Mouse (Mus musculus): ENCODE data around the gene Cd47. TPM values are rescaled to one million over a fixed set of nuclear protein-coding genes. Genes with fewer than 3 reads are reported as not detected.
A peak's percentile ranks its signal among the peaks of the same experiment; 100 is the strongest.

The Cd47 gene
- polyA plus RNA-seq, 1 experiment from 2014 or later = 96.3 TPM

DNA sequence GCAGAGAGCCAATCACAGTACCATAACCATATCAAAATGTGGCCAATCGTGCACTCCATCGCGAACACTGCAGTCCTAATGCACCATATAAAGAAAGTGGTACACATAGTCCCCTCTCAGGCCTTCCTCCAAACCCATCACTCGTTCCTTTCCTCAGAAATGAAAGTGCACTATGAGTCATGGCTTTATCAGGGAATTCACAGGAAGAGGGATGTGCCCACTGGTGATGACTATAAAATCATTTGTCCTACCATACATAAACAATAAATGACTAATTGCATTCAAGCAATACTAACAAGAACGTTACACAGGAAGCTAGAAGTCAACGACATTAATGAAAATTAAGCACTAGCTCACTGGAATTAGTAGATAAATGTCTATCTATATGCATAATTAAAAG is 121.3 kb downstream of the Cd47 start:
- H3K27ac ChIP-seq (ENCODE audit: low read depth) = no peak overlapping the region
- no peaks in the 10 kb centered on the region for H3K36me3 ChIP-seq (ENCODE audit: insufficient read depth)
- ATAC-seq (ENCODE audit: insufficient read depth) (no peak), DNase-seq (no peak)
- 67% methylated on average over 6 of the region's 6 CpGs for WGBS
- no peaks in the 10 kb centered on the region for H3K9me3 ChIP-seq (ENCODE audit: low read depth, low read length)
- no peak overlapping the region for H3K4me2 ChIP-seq
- TF ChIP-seq CTCF (IDR thresholded peaks at IDR 0.05; ENCODE audit: low read depth) = no peak
- H3K4me3 ChIP-seq (ENCODE audit: low read depth, low read length) = no peak overlapping the region
- no peaks in the 10 kb centered on the region for H3K4me1 ChIP-seq (ENCODE audit: insufficient read depth)
- no peaks in the 10 kb centered on the region for H3K27me3 ChIP-seq (ENCODE audit: insufficient read depth, low read length)
- no peak overlapping the region for H3K9ac ChIP-seq

- Histone ChIP-seq H3K4me3 (ENCODE audit: low read depth, low read length) (no peak overlapping the region), H3K9ac (no peak overlapping the region), H3K9me3 (ENCODE audit: low read depth, low read length) (no peaks in the 10 kb centered on the region), H3K4me1 (ENCODE audit: insufficient read depth) (no peaks in the 10 kb centered on the region), H3K27me3 (ENCODE audit: insufficient read depth, low read length) (no peaks in the 10 kb centered on the region), H3K4me2 (no peak overlapping the region), H3K27ac (ENCODE audit: low read depth) (no peak overlapping the region), H3K36me3 (ENCODE audit: insufficient read depth) (no peaks in the 10 kb centered on the region)
- no peak for ATAC-seq (ENCODE audit: insufficient read depth)
- no peak for TF ChIP-seq CTCF (IDR thresholded peaks at IDR 0.05; ENCODE audit: low read depth)
- no peak for DNase-seq
- 67% methylated on average over 11 of the region's 11 CpGs for WGBS
Observed at GRCm38 (mm10) chr16:49922098-49922497, 121.8 kb downstream of the Cd47 start.

- no peak for TF ChIP-seq CTCF (IDR thresholded peaks at IDR 0.05; ENCODE audit: low read depth)
- Histone ChIP-seq H3K27ac (ENCODE audit: low read depth) (no peak overlapping the region), H3K4me2 (no peak overlapping the region), H3K4me1 (ENCODE audit: insufficient read depth) (no peaks in the 10 kb centered on the region), H3K4me3 (ENCODE audit: low read depth, low read length) (no peak overlapping the region), H3K9me3 (ENCODE audit: low read depth, low read length) (no peaks in the 10 kb centered on the region), H3K9ac (no peak overlapping the region), H3K36me3 (ENCODE audit: insufficient read depth) (no peaks in the 10 kb centered on the region), H3K27me3 (ENCODE audit: insufficient read depth, low read length) (no peaks in the 10 kb centered on the region)
- 70% methylated on average over 9 of the region's 9 CpGs for WGBS
- ATAC-seq (ENCODE audit: insufficient read depth) (no peak; the same call in 1 of the 2 replicates), DNase-seq (peak; percentile 56)
Observed at GRCm38 (mm10) chr16:49923720-49924119, 123.4 kb downstream of the Cd47 start.

GRCm38 (mm10) chr16:49924941-49925340 is 124.6 kb downstream of the Cd47 start:
- DNase-seq = no peak
- WGBS = 69% methylated on average over 1 of the region's 1 CpGs
- no peaks in the 10 kb centered on the region for H3K9me3 ChIP-seq (ENCODE audit: low read depth, low read length)
- H3K36me3 ChIP-seq (ENCODE audit: insufficient read depth) = no peaks in the 10 kb centered on the region
- no peak overlapping the region for H3K9ac ChIP-seq
- no peak for ATAC-seq (ENCODE audit: insufficient read depth)
- H3K4me3 ChIP-seq (ENCODE audit: low read depth, low read length) = no peak overlapping the region
- TF ChIP-seq CTCF (IDR thresholded peaks at IDR 0.05; ENCODE audit: low read depth) = no peak
- H3K27ac ChIP-seq (ENCODE audit: low read depth) = no peak overlapping the region
- H3K4me2 ChIP-seq = no peak overlapping the region
- no peaks in the 10 kb centered on the region for H3K27me3 ChIP-seq (ENCODE audit: insufficient read depth, low read length)
- H3K4me1 ChIP-seq (ENCODE audit: insufficient read depth) = no peaks in the 10 kb centered on the region

GRCm38 (mm10) chr16:49933274-49933673 is 132.9 kb downstream of the Cd47 start:
- Histone ChIP-seq H3K4me3 (ENCODE audit: low read depth, low read length) (no peak overlapping the region), H3K4me1 (ENCODE audit: insufficient read depth) (0 out of 2 replicates have a peak, but pooled peaks cover 3% of the 10 kb centered on the region), H3K9me3 (ENCODE audit: low read depth, low read length) (no peaks in the 10 kb centered on the region), H3K36me3 (ENCODE audit: insufficient read depth) (no peaks in the 10 kb centered on the region), H3K27ac (ENCODE audit: low read depth) (no peak overlapping the region), H3K4me2 (no peak overlapping the region), H3K9ac (no peak overlapping the region), H3K27me3 (ENCODE audit: insufficient read depth, low read length) (no peaks in the 10 kb centered on the region)
- no peak for ATAC-seq (ENCODE audit: insufficient read depth)
- 73% methylated on average over 5 of the region's 5 CpGs for WGBS
- no peak for TF ChIP-seq CTCF (IDR thresholded peaks at IDR 0.05; ENCODE audit: low read depth)
- DNase-seq = no peak

GRCm38 (mm10) chr16:49936008-49936443 is 135.7 kb downstream of the Cd47 start:
- no peak overlapping the region for H3K4me3 ChIP-seq (ENCODE audit: low read depth, low read length)
- WGBS = 77% methylated on average over 6 of the region's 6 CpGs
- ATAC-seq (ENCODE audit: insufficient read depth) (no peak), DNase-seq (no peak)
- 0 out of 2 replicates have a peak, but pooled peaks cover 3% of the 10 kb centered on the region for H3K4me1 ChIP-seq (ENCODE audit: insufficient read depth)
- H3K4me2 ChIP-seq = no peak overlapping the region
- no peak overlapping the region for H3K9ac ChIP-seq
- no peaks in the 10 kb centered on the region for H3K36me3 ChIP-seq (ENCODE audit: insufficient read depth)
- TF ChIP-seq CTCF (IDR thresholded peaks at IDR 0.05; ENCODE audit: low read depth) = no peak
- no peaks in the 10 kb centered on the region for H3K9me3 ChIP-seq (ENCODE audit: low read depth, low read length)
- H3K27ac ChIP-seq (ENCODE audit: low read depth) = no peak overlapping the region
- H3K27me3 ChIP-seq (ENCODE audit: insufficient read depth, low read length) = no peaks in the 10 kb centered on the region

- TF ChIP-seq CTCF (IDR thresholded peaks at IDR 0.05; ENCODE audit: low read depth) = no peak
- H3K4me3 ChIP-seq (ENCODE audit: low read depth, low read length) = no peak overlapping the region
- DNase-seq (no peak), ATAC-seq (ENCODE audit: insufficient read depth) (no peak)
- 0 out of 2 replicates have a peak, but pooled peaks cover 3% of the 10 kb centered on the region for H3K4me1 ChIP-seq (ENCODE audit: insufficient read depth)
- H3K4me2 ChIP-seq = no peak overlapping the region
- no peaks in the 10 kb centered on the region for H3K27me3 ChIP-seq (ENCODE audit: insufficient read depth, low read length)
- no peaks in the 10 kb centered on the region for H3K9me3 ChIP-seq (ENCODE audit: low read depth, low read length)
- 53% methylated on average over 5 of the region's 5 CpGs for WGBS
- H3K9ac ChIP-seq = no peak overlapping the region
- no peaks in the 10 kb centered on the region for H3K36me3 ChIP-seq (ENCODE audit: insufficient read depth)
- H3K27ac ChIP-seq (ENCODE audit: low read depth) = no peak overlapping the region
Observed at GRCm38 (mm10) chr16:49936793-49937192, 136.5 kb downstream of the Cd47 start.
